Mouse (Mus musculus): ENCODE results near the gene Hipk2.
A peak's percentile ranks its signal among the peaks of the same experiment; 100 is the strongest.
"Not testable (repeated sequence)": the region's sequence is repeated elsewhere in the genome, so short reads cannot be mapped to it uniquely, and the experiment has no call there.

Hipk2 gene

GRCm38 (mm10) chr6:38702810-38703399 lies 173.1 kb downstream of the Hipk2 start:
- no peak for DNase-seq (ENCODE audit: low read depth, low spot score)

- no peak for DNase-seq (ENCODE audit: low read depth, low spot score)
Measured at GRCm38 (mm10) chr6:38701421-38701820, 174.5 kb downstream of the Hipk2 start.

DNA sequence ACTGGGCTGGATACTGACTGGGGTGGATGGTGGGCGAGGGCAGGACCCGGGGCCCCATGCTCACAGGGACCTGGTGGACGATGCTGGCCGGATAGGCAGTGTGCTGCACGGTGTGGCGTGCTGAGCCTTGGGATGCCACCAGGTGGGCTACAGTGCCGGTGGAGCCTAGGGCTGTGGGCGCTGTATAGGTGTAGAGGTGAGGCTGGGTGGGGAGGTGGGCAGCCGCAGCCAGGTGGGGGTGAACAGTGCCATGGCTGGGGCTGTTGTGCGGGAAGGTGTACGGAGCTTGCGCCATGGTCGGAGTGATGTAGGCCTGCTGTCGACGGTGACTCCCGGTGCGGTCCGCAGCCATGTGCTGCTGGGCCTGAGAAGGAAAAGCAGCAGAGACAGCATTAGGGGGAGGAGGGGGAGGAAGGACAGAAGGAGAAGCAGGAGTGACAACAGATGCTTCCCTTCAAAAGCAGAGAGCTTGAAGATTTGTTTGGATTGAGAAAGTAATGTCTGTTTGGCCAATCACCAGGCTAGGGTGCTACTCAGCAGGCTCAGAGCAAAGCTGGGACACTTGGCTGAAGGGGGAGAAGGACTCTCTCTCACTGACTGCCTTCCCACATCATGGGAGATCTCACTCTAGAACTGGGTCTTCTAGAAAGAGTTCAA lies 177.6 kb downstream of the Hipk2 start:
- DNase-seq (ENCODE audit: low read depth, low spot score) = no peak

GRCm38 (mm10) chr6:38696570-38696969 lies 179.4 kb downstream of the Hipk2 start:
- DNase-seq (ENCODE audit: low read depth, low spot score) = no peak

DNA sequence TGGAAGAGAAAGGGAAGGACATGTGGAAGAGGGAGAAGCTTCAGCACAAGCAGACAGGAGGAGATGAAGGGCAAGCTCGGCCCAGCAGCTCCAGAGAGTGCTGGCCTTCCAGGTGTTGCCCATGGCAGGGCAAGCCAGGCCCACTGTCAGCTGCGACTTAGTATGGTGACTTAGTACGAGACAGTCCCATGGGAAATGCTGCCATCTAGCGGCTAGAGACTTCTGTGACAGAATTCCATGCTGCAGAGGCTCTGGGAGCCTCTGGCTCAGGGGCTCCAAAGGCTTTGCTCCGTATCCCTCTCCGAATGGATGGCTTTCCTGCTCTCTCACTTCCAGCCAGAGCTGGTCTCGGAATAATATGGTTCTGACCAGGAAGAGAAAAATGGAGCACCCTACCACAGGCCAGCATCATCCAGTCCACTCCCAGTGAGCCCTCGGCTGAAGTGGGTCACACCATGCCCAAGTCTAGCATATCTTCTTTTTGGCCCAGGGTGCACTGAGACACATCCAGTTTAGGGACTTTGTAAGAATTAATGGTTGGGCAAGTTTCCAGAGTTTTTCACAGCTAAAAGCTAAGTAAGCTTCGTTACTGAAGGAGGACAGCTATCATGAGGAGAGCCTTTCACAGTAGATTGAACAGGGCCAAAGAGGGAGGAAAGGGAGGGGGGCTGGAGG lies 180.4 kb downstream of the Hipk2 start:
- peak; percentile 88 for DNase-seq (ENCODE audit: low read depth, low spot score)

DNA sequence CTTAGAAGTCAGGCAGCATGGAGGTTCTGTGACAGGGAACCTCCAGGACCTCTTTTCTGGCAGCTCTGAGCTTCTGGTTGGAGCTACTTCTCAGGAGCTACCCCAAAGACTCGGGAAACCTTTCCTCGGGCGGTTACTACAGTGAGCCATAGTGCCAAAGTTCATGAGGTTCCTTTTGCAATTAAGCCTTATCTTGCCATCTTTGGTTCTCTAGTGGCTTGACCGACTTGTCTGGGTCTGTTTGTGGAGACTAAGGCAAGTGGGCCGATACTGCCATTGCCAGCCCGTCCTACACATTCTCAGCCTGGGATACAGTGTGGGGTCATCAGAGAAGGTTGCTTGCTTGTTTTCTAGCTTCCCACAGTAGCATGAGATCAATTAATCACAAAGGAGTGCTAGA lies 183.4 kb downstream of the Hipk2 start:
- DNase-seq (ENCODE audit: low read depth, low spot score) = no peak

GRCm38 (mm10) chr6:38691052-38691451 lies 184.9 kb downstream of the Hipk2 start:
- no peak for DNase-seq (ENCODE audit: low read depth, low spot score)

DNA sequence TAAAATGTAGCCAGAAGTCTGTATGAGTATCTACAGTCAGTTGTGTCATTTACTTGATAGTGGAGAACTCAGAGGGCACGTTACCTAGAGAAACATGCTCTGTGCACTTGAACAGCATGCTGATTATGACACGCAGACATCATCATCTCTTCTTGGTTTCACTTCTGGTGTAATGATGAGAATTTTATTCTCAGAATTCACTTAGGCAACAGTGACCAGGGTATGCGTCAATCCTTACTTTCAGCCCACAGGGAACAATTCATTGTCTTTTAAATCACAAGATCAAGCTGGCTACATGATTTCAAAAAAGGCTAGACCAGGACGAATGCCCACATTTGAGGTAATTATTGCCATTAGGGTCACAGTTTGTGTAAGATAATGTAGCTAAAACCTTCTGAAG lies 185.3 kb downstream of the Hipk2 start:
- no peak for DNase-seq (ENCODE audit: low read depth, low spot score)

GRCm38 (mm10) chr6:38688841-38689240 lies 187.1 kb downstream of the Hipk2 start:
- DNase-seq (ENCODE audit: low read depth, low spot score) = no peak

DNA sequence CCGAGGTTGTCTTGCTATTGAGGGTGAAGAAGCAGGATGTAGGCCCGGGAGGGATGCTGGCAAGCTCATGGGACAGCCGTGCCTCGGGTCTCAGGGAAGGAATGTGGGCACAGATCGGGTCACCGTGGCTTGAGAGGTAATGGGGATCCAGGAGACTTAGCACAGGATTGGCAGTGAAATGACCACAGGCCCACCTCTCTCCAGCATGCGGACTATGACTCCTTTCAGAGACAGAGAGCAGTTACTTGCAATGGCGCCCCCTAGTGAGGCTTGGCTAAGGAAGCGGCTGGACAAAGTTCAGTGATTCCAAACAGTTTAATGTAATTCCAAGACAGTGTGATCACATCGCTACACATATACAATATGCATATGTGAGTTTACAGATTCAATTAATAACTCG lies 188.7 kb downstream of the Hipk2 start:
- DNase-seq (ENCODE audit: low read depth, low spot score) = no peak

DNA sequence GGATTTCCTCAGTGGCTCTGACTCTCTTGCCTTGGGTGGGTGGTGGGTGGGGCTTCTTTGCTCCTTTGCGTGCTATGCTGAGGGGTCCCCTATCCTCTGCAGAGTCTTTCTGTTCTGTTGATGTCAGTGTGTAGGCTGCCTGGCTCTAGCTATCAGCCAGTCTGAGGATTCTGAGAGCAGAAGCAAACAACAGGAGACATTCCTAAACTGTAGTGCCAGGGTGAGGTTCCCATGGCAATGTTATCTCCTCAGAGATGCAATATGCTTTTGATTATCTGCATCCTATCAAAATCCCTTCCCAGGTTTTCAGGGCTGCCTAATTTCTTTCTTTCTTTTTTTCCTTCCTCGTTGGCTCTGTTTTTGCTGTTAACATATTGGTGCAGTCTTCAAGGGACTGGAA lies 193.4 kb downstream of the Hipk2 start:
- DNase-seq (ENCODE audit: low read depth, low spot score) = no peak

- DNase-seq (ENCODE audit: low read depth, low spot score) = no peak
Measured at GRCm38 (mm10) chr6:38677629-38678028, 198.3 kb downstream of the Hipk2 start.

DNA sequence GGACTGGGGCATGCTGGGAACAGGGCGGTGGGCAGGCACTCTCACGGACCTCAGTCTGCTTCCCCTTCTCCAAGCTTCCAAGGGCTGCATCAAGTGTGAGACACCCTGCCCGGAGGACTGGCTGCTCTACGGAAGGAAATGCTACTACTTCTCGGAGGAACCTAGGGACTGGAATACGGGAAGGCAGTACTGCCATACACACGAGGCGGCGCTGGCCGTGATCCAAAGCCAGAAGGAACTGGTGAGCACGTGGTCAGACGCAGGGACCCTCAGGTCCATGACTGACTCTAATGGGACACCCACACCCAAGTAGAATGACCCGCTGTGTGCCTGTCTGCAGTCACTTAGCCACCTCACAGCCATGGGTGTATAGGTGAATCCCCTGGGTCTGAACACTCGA lies 199.2 kb downstream of the Hipk2 start:
- no peak for DNase-seq (ENCODE audit: low read depth, low spot score)

DNA sequence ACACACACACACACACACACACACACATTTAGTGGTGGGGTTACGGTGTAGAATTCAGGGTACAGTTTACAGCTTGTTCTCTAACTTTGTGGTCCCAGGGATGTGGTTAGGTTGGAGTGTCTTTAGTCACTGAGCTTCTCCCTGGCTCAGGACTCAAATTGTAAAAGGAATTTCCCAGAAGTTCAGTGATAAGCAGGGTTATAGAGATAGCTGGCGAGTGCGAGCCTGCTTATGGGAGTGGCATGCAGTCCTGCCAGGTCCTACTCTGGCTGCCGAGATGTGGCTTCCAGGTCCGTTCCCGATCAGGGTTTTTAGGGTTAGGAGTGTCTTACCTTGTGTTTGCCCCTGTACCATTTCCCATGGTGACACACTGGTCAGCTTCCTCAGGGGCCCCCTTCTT lies 199.7 kb downstream of the Hipk2 start:
- no peak for DNase-seq (ENCODE audit: low read depth, low spot score)

DNA sequence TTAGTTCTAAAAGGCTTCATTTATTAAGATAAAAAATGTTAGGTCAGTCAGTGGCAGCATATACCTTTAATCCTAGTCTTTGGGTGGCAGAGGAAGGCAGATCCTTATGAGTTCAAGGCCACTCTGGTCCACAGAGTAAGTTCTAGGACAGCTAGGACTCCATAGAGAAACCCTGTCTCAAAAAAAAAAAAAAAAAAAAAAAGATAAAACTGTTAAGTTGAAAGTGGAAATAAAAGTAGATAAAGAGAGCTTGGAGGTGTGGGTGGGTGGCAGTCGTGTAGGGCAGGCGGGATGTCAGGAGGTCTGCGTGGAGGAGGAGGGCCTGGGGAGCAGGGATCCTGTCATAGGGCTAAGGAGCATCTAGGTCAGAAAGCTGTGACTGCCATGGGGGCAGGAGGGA lies 204.0 kb downstream of the Hipk2 start:
- DNase-seq (ENCODE audit: low read depth, low spot score) = no peak

DNA sequence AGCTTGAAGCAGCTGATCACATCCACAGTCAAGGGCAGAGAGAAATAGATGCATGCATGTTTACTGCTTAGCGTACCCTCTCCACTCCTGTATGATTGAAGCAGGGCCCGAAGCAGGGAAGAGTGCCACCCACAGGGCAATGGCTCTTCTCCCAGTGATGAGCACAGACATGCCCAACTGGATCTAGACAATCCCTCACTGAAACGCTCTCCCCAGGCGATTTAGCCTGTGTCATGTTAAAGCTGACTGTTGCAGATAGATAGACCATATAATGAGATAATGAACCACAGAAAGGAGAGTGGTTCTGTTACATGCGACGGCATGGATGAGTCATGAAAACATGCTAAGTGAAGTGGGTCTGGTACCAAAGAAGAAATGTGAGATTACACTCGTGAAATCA lies 204.7 kb downstream of the Hipk2 start:
- no peak for DNase-seq (ENCODE audit: low read depth, low spot score)

DNA sequence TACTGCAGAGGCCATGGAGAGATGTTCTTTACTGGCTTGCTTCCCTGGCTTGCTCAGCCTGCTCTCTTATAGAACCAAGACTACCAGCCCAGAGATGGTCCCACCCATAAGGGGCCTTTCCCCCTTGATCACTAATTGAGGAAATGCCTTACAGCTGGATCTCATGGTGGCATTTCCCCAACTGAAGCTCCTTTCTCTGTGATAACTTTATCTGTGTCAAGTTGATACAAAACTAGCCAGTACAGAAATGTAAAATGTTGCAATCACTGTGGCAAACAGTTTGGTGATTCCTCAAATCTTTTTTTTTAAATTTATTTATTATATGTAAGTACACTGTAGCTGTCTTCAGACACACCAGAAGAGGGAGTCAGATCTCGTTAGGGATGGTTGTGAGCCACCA lies 205.5 kb downstream of the Hipk2 start:
- not testable (repeated sequence) for DNase-seq (ENCODE audit: low read depth, low spot score)

GRCm38 (mm10) chr6:38669580-38669979 lies 206.4 kb downstream of the Hipk2 start:
- no peak for DNase-seq (ENCODE audit: low read depth, low spot score)

DNA sequence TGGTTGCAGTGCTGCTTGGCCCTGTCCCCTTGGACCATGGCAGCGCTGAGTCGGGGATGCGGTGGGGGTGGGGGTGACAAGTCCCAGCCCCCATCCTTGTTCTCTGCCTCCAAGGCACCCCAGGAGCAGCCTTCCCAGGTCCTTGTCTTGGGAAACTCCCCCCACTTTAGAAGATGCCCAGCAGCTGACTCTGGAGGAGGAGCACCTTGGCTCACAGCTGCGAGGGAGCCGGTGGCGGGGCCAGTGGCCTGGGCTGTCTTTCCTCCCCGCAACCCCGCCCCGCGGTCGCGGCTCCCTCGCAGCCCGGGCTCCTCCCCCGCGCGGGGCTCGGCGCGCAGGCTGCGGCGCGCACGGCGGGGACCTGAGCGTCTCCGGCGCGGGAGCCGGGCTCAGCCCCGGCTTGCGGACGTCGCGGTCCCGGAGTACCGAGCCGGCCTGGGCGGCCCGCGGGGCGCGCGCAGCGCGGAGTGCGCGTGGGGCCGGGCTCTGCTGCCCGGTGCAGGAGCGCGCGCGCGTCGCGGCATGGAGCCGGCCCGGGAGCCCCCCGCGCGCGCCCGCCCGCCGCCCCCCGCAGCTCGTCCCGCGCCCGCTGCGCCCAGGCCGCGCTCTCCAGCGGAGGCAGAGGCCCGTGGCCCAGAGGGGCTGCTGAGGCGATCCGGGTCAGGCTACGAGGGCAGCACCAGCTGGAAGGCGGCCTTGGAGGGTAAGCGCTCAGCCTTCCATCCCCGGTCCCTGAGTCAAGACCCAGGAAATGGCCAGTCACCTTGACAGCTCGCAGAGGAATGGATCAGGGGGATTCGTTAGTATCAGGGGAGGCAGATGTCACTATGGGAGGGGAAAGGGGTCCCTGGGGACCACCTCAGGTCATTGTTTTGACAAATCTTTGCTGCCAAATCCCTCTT lies 213.0 kb downstream of the Hipk2 start, which contains the start of gene Clec2l:
Gene Clec2l (plus strand): TSS at position 356 of the 902 bp plus-strand sequence.
- no peak for DNase-seq (ENCODE audit: low read depth, low spot score)

DNA sequence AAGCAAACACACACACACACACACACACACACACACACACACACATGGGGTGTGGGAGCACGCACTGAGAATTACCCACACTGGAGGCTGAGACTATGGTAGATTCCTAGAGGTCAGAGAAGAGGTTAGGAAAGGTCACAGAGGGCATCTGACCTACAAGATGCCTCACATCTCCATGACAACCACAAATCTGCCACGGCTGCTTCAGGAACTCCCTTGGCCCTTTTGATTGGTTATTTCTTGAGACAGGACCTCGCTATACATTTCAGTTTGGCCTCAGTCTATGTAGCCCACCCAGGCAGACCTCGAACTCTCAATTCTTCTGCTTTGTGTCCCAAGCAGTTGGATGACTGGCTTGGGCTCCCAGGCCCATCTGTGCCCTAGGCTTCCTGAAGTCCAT lies 214.3 kb downstream of the Hipk2 start:
- DNase-seq (ENCODE audit: low read depth, low spot score) = no peak

- DNase-seq (ENCODE audit: low read depth, low spot score) = peak; percentile 67
Measured at GRCm38 (mm10) chr6:38650263-38650937, 225.6 kb downstream of the Hipk2 start.

Data from forelimb bud, embryonic 11.5 days (tissue).